Mouse (Mus musculus): Measurements from ENCODE around the gene Ccp110. TPM values are rescaled to one million over a fixed set of nuclear protein-coding genes. Genes with fewer than 3 reads are reported as not detected.
A peak's percentile ranks its signal among the peaks of the same experiment; 100 is the strongest.

The Ccp110 gene
- 0.41 and 0.51 TPM in 2 replicates for polyA plus RNA-seq (2012; rRNA removed)

DNA sequence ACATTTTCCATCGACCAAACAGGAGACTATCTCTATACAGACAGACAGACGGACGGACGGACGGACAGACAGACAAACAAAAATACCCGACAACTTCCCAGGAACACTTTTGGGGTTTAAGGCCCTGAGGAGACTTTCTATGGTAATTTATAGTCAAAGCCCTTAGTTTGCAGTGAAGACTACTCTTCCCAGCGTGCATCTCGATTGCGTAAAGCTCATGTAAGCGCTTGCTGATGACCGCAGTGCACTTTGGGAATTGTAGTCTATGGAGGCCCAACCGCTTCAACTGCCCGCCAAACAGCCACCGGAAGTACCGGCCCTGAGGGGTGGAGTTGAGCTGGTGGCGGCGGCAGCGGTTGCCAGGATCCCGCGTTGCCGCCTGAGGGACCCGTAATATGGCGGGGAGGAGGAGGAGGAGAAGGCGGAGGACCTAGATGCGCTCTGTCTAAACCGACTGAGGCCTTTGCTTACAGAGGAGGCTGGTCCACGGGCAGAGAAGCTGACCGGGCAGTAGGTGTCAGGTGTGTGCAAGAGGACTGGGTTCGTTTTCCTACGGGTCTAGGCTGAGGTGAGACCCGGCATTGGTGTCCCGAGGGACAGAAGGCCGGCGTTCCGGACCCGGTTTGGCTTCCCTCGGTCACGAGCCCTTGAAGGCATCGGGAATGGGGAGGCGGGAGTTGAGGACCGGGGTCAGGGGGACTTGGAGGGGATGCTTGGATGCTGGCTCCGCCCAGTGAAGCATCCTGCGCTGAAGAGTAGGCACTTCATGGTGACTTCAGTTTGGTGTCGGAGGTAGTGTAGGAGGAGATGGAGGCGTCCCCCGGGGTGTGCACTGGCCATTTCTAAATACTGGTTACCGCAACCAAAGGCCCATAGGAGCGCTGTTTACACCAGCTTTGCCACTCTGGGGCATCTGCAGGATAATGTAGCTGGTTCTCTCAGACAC, at the start of gene Ccp110:
TSS of gene Ccp110 (plus strand) at position 325 of the 946 bp plus-strand sequence.
- H3K27ac ChIP-seq (ENCODE audit: insufficient read depth, low read depth, low read length), result no peak within 1 kb of the TSS
- peak within 1 kb of the TSS; percentile 88 for H3K4me3 ChIP-seq (ENCODE audit: low read depth, low read length)
- H3K36me3 ChIP-seq (ENCODE audit: control insufficient read depth, insufficient read depth, low read length), result 0 out of 2 replicates have a peak, but pooled peaks cover 3% of the 10 kb centered on the region
- H3K4me1 ChIP-seq (ENCODE audit: control insufficient read depth, insufficient read depth, insufficient read length, low read length), result peaks cover 5% of the 10 kb centered on the region; the same call in 1 of the 2 replicates
- WGBS, result 1% methylated on average over 48 of the region's 48 CpGs
- TF ChIP-seq POLR2A (IDR thresholded peaks at IDR 0.05; ENCODE audit: low read depth, low read length) (no peak; the same call in 1 of the 2 replicates), CTCF (IDR thresholded peaks at IDR 0.05; ENCODE audit: extremely low read depth, insufficient read length, insufficient replicate concordance, low read depth, low read length) (no peak)
- H3K27me3 ChIP-seq (ENCODE audit: control insufficient read depth, insufficient read depth, low read length), result peaks cover 6% of the 10 kb centered on the region; the same call in 1 of the 2 replicates

DNA sequence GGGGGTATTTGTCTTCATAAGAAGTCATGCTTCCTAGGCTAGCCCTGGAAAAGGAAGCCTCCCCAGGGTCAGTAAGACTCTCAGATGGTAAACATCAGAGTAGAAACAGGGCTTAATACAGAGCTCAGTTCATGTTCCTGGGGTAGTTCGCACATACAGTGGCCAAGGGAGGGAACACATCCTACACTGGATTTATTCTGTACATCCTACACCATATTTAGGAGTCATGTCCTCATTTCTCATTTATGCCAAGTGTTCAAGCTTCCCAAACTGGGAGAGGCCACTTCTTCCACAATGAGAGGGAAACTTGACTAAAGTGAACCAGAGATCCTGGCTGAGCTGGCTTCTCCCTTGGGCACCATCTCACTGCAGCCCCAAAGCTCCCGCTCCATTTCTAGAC, 44.6 kb upstream of the Ccp110 start:
- Histone ChIP-seq H3K4me3 (ENCODE audit: low read depth, low read length) (no peak overlapping the region), H3K36me3 (ENCODE audit: control insufficient read depth, insufficient read depth, low read length) (peaks cover 49% of the 10 kb centered on the region), H3K4me1 (ENCODE audit: control insufficient read depth, insufficient read depth, insufficient read length, low read length) (no peaks in the 10 kb centered on the region), H3K27ac (ENCODE audit: insufficient read depth, low read depth, low read length) (no peak overlapping the region), H3K27me3 (ENCODE audit: control insufficient read depth, insufficient read depth, low read length) (no peaks in the 10 kb centered on the region)
- 99% methylated on average over 2 of the region's 2 CpGs for WGBS
- no peak for TF ChIP-seq POLR2A (IDR thresholded peaks at IDR 0.05; ENCODE audit: low read depth, low read length)
- TF ChIP-seq CTCF (IDR thresholded peaks at IDR 0.05; ENCODE audit: extremely low read depth, insufficient read length, insufficient replicate concordance, low read depth, low read length), result no peak

DNA sequence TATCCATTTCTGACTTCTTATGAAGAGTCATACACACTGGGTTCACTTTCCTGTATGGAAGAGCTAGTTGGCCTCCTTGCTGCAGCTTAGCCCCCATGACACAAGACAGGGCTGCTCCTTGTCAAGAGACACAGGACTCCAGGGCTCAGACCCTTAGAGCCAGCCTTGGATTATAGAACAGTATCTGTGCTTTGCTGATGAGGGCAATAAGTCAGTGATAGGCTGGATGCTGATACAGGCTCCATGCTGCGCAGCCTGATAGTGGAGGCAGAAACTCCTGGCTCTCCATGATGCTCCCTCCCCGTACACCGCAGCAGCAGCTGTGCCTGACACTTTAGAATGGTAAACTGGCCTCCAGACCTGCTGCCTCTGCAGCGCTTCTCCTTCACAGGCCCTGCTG, 42.2 kb upstream of the Ccp110 start:
- TF ChIP-seq CTCF (IDR thresholded peaks at IDR 0.05; ENCODE audit: extremely low read depth, insufficient read length, insufficient replicate concordance, low read depth, low read length) (no peak), POLR2A (IDR thresholded peaks at IDR 0.05; ENCODE audit: low read depth, low read length) (no peak)
- no peaks in the 10 kb centered on the region for H3K4me1 ChIP-seq (ENCODE audit: control insufficient read depth, insufficient read depth, insufficient read length, low read length)
- H3K27ac ChIP-seq (ENCODE audit: insufficient read depth, low read depth, low read length), result no peak overlapping the region
- no peaks in the 10 kb centered on the region for H3K27me3 ChIP-seq (ENCODE audit: control insufficient read depth, insufficient read depth, low read length)
- WGBS, result 82% methylated on average over 4 of the region's 4 CpGs
- H3K4me3 ChIP-seq (ENCODE audit: low read depth, low read length), result no peak overlapping the region
- H3K36me3 ChIP-seq (ENCODE audit: control insufficient read depth, insufficient read depth, low read length), result peaks cover 52% of the 10 kb centered on the region

DNA sequence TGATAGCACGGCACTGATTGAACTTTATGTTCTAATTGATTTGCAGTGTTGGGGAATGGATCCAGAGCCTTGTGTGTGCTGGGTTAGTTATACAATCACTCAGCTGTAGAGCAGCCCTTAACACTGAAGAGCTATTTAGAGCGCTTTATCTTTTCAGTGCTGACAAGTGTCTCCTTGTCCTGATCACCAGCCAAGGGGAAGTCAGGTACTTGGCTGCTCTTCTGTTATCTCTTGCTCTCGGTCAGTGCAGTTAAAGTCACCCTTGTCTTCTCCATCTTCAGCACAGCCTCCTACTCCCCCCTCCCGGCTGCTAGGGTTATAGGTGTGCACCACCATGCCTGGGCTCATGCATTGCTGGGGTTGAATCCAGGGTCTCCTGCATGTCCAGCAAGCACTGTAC, 35.5 kb upstream of the Ccp110 start:
- Histone ChIP-seq H3K27ac (ENCODE audit: insufficient read depth, low read depth, low read length) (no peak overlapping the region), H3K27me3 (ENCODE audit: control insufficient read depth, insufficient read depth, low read length) (no peaks in the 10 kb centered on the region), H3K4me3 (ENCODE audit: low read depth, low read length) (no peak overlapping the region), H3K36me3 (ENCODE audit: control insufficient read depth, insufficient read depth, low read length) (peaks cover 28% of the 10 kb centered on the region), H3K4me1 (ENCODE audit: control insufficient read depth, insufficient read depth, insufficient read length, low read length) (no peaks in the 10 kb centered on the region)
- WGBS, result 84% methylated on average over 4 of the region's 4 CpGs
- TF ChIP-seq CTCF (IDR thresholded peaks at IDR 0.05; ENCODE audit: extremely low read depth, insufficient read length, insufficient replicate concordance, low read depth, low read length) (no peak), POLR2A (IDR thresholded peaks at IDR 0.05; ENCODE audit: low read depth, low read length) (no peak)

DNA sequence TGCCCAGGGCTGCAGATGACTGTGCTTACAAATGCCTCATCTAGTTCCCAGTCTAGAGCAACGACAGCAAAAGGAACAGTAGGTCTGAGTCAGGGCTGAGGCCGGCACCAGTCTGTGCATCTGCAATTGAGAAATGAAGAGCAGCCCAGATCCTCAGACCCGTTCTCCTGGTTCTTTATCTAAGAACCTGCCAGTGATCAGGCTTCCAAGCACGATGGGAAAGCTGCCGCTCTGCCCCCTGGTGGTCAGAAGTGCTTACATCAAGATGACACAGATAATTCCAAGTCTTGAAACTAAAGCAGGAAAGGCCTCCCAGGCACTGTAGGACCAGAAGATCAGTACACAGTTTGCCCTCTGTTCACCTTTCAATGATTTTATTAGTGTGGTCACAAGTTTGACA, 24.2 kb upstream of the Ccp110 start:
- no peak; the same call in 1 of the 2 replicates for TF ChIP-seq POLR2A (IDR thresholded peaks at IDR 0.05; ENCODE audit: low read depth, low read length)
- peak; percentile 80; the same call in 1 of the 2 replicates for TF ChIP-seq CTCF (IDR thresholded peaks at IDR 0.05; ENCODE audit: extremely low read depth, insufficient read length, insufficient replicate concordance, low read depth, low read length)
- Histone ChIP-seq H3K36me3 (ENCODE audit: control insufficient read depth, insufficient read depth, low read length) (peaks cover 34% of the 10 kb centered on the region), H3K4me3 (ENCODE audit: low read depth, low read length) (no peak overlapping the region), H3K27me3 (ENCODE audit: control insufficient read depth, insufficient read depth, low read length) (no peaks in the 10 kb centered on the region), H3K4me1 (ENCODE audit: control insufficient read depth, insufficient read depth, insufficient read length, low read length) (no peaks in the 10 kb centered on the region), H3K27ac (ENCODE audit: insufficient read depth, low read depth, low read length) (no peak overlapping the region)
- WGBS, result 15% methylated on average over 5 of the region's 5 CpGs

DNA sequence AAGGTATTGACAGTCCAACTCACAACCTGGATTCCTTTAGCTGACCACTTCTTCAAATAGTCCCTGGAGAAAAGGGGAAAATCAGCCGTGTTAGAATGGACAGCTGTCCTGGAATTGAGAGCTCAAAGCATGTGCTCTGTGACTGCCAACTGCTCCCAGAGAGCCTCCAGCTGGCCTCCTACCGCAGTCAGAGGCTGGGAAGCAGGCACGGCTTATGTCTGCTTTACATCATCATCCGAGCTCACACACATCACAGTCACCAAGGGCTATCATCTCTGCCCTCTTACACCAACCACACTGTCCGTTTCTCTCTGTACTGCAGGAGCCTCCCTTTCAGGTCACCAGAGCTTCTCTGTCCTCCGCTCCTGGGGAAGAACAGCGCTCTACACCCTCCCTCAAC, 23.3 kb upstream of the Ccp110 start:
- Histone ChIP-seq H3K27me3 (ENCODE audit: control insufficient read depth, insufficient read depth, low read length) (no peaks in the 10 kb centered on the region), H3K27ac (ENCODE audit: insufficient read depth, low read depth, low read length) (no peak overlapping the region), H3K4me3 (ENCODE audit: low read depth, low read length) (no peak overlapping the region), H3K36me3 (ENCODE audit: control insufficient read depth, insufficient read depth, low read length) (peaks cover 36% of the 10 kb centered on the region), H3K4me1 (ENCODE audit: control insufficient read depth, insufficient read depth, insufficient read length, low read length) (no peaks in the 10 kb centered on the region)
- TF ChIP-seq CTCF (IDR thresholded peaks at IDR 0.05; ENCODE audit: extremely low read depth, insufficient read length, insufficient replicate concordance, low read depth, low read length) (no peak), POLR2A (IDR thresholded peaks at IDR 0.05; ENCODE audit: low read depth, low read length) (no peak)
- WGBS, result 86% methylated on average over 7 of the region's 7 CpGs

DNA sequence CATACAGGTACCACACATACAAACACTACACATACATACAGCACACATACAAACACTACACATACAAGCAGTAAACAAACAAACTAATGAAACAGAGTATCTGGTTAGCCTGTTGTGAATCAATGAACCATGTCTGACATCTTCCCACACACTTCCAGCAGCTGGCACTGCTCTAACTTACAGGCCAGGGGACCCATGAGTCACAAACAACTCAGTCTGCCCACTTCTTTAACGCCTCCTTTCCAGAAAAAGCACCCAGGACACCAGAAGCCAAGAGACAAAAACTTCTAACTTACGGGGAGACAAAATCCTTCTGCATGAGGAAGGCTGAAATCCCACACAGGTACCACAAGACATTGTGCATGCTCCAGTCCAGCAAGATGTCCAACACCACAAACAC, 21.1 kb upstream of the Ccp110 start:
- H3K27ac ChIP-seq (ENCODE audit: insufficient read depth, low read depth, low read length), result no peak overlapping the region
- H3K4me1 ChIP-seq (ENCODE audit: control insufficient read depth, insufficient read depth, insufficient read length, low read length), result no peaks in the 10 kb centered on the region
- 95% methylated on average over 2 of the region's 2 CpGs for WGBS
- H3K36me3 ChIP-seq (ENCODE audit: control insufficient read depth, insufficient read depth, low read length), result peaks cover 42% of the 10 kb centered on the region
- TF ChIP-seq POLR2A (IDR thresholded peaks at IDR 0.05; ENCODE audit: low read depth, low read length) (no peak), CTCF (IDR thresholded peaks at IDR 0.05; ENCODE audit: extremely low read depth, insufficient read length, insufficient replicate concordance, low read depth, low read length) (no peak)
- H3K27me3 ChIP-seq (ENCODE audit: control insufficient read depth, insufficient read depth, low read length), result no peaks in the 10 kb centered on the region
- H3K4me3 ChIP-seq (ENCODE audit: low read depth, low read length), result no peak overlapping the region

All from small intestine, adult 2 months (tissue).